Mouse (Mus musculus) adrenal gland, adult 2 months (tissue): ENCODE data around the gene Cd164l2. TPM values are rescaled to one million over a fixed set of nuclear protein-coding genes. Genes with fewer than 3 reads are reported as not detected.
A peak's percentile ranks its signal among the peaks of the same experiment; 100 is the strongest.

Experiments used
- DNase-seq: peaks from one replicate; pipeline ENCODE4 v3.0.0; 2021
- microRNA-seq, 2 experiments: library from miRNA; unstranded; fragments of <30 nt; microRNA quantifications; one replicate each; pipeline ENCODE4 v1.2.0; 2021
- polyA plus RNA-seq: library from polyadenylated mRNA; depleted of rRNA; stranded (reverse); fragments of >200 nt; gene quantifications from 2 replicates; pipeline ENCODE4 v1.2.3, GENCODE M21; 2012; rRNA removed
- total RNA-seq, 2 experiments: library from RNA; stranded (reverse); gene quantifications; 2 replicates each; pipeline ENCODE4 v1.2.3; 2021

The Cd164l2 gene
- total and polyA plus RNA-seq, 3 experiments = 1.6 to 4.0 (median 2.5) TPM

DNA sequence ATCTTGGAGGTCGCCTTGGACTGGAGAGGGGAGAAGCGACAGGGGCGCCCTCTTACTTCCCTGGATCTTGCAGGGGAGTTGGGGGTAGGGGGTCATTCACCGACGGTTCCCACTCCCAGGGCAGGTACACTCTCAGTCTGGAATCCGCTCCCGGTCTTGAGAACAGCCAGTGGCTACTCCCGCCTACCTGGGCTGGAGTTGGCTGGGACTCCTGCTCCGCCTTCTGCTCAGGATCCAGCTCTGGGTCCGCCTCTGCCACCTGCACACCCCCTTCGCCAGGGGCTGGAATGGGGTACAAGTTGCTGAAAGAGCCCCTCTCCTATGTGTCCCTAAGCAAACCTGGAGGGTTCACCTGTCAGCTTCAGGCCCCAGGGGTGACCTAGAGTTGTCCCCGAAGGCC lies 45.3 kb downstream of the Cd164l2 start:
- DNase-seq = no peak

DNA sequence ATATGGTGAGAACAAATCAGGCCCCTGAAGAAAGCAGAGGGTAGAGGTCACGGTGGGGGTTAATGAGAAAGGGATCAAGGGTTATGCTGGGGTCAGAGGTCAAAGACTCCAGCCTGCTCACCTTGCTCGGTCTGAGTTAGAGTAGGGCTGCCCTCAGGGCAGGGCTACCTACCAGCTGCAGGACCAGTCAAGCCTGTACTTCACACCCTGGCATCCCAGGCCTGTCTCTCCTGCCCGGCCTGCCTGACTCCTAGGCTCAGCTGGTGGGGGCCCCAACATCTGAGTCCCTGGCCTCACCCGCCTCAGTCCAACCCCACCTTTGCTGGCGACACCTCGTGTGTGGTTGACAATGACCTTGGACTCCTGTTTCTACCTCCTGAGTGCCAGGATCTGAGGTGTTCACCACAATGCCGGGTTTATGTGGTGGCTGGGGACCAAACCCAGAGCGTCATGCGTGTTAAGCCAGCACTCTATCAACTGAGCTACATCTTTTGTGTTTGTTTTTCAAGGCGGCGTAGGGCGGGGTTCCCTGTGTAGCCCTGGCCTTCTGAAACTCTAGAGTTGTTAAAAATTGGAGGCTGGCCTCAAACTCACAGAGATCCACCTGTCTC lies 46.0 kb downstream of the Cd164l2 start:
- DNase-seq = no peak

DNA sequence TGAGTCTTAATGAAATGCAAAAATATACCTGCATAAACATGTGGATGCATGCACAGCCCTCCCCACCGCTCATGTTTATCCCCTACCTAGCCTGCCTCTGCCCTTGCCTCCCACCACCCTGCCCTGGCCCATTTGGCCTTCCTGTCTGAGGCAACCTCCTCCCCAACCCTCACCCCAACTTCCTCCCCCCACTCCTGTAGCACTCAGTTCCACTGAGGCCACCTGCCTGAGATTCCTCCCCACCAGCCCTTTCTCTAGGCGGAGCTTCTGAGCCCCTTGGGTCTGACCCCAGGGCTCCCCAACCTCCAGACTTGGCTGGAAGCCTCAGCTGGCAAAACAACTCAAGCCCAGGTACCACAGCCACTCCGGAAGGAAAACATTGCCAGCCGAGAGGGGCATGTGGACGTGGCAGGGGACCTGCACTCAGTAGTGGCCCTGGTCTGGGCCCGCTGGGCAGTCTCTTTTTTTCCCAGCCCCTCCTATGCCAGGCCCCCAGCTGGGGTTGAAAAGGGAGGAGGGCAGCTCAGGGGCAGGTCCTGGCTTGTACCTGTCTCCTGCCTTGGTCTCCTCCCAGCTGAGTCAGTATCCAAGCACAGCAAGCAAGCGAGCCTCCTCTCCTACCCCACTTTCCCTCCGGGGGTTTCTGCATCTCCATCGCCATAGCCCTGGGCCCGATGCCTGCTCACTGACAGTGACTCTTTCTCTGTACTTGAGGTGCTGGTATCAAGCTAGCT lies 49.9 kb downstream of the Cd164l2 start:
- no peak for DNase-seq

DNA sequence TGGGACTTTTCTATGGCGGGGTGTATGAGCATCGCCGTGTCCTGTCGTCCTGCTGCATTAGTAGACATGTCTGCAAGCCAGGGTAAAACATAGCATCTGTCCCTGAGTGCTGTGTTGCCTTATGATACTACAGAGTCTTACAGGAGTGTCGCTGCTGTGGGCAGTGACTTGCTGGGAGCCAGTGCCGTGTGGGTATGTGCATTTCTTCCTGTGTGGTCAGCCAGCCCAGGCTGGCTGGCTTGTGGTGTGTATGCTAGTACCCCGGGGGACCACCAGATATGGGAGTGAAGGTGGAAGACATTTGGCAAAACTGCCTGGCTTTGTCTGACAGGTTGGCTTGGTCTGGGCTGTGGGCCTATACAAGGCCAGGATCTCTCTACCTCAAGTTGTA lies 50.4 kb downstream of the Cd164l2 start:
- no peak for DNase-seq

DNA sequence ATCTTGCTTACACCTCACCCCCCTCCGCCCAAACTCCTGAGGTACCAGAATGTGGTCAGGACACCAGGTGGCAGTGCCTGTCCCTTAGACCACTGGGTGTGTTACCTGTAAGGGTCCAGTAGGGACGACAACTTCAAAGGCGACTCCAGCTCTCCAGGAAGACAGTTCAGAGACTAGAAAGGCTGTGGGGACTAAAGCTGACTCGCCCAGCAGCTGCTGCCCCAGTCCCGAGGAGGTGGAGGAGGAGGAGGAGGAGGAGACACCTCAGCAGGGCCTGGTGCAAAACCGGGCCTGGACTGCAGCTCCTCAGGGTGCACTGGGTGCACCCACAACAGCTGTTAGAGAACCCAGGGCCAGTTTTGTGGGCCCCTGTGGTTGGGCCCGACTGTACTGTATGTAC lies 51.0 kb downstream of the Cd164l2 start, which contains the start of gene Sytl1:
Gene Sytl1, minus strand, starts transcription at position 232 of the 400 bp plus-strand sequence.
- DNase-seq = no peak

DNA sequence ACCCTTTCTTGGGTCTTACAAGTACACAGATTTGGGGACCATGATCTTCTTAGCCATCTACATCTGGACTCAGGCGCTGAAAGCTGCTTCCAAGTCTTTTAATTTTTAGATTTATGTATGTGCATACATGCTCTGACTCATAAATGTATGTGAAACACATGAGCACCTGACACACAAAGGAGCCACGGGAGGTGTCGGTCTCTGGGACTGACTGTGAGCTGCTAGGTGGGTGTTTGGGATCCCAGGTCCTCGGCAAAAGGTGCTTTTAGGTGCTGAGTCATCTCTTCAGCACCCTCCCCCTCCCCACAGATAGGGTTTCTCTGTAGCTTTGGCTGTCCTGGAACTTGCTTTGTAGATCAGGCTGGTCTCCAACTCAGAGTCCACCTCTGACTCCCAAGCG lies 51.8 kb downstream of the Cd164l2 start:
- DNase-seq = no peak

DNA sequence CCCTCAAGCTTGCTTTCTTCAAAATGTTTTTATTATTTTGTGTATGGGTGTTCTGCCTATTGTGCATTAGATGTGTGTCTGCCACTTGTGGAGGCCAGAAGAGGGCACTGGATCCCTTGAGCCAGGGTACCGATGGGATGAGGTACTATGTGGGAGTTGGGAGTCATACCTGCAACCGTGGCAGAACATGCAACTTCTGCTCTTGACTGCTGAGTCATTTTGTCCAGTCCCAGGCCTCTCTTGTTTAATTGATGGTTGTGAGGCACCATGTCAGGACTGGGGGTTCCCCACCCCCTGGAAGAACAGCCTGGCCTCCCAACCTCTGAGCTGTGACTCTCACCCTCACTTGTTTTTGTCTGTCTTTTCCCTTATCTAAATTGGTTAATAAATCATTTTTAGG lies 52.6 kb downstream of the Cd164l2 start:
- no peak for DNase-seq

DNA sequence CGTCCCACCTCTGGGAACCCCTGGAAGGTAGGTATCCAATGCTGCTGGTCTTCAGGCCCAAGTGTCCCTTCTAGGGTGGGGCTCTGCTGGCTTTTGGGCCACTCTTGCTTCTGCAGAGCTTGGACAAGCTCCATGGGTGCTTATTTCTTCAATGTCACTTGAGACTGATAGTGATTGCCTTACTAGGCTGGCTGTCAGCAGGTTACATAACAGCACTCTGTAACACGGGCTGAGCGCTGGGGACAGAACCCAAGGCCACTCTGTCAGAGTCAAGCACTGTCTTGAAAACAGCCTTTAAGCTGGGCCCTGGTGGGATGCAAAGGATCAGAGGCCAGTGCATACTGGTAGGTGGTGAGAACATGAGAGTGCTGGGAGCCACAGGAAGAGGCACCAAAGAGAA lies 53.4 kb downstream of the Cd164l2 start:
- DNase-seq = peak; percentile 72

DNA sequence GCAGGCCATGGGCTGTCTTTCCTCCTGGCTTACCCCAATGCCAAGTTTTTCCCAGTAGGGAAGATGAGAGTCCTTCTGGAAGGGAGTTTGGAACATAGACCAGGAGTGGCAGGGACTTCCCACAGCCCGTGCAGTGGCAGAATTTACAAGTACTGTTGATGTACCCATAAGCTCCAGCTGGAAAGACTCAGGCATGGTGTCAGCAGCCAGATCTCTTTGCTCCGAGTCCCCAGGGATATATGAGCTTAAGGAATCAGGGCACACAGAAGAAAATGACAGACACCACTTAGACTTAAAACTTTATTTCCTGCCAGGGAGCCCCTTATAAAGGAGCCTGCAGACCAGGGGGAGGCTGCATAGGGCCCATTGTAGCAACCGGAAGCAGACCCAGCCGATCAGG lies 53.8 kb downstream of the Cd164l2 start:
- no peak for DNase-seq

DNA sequence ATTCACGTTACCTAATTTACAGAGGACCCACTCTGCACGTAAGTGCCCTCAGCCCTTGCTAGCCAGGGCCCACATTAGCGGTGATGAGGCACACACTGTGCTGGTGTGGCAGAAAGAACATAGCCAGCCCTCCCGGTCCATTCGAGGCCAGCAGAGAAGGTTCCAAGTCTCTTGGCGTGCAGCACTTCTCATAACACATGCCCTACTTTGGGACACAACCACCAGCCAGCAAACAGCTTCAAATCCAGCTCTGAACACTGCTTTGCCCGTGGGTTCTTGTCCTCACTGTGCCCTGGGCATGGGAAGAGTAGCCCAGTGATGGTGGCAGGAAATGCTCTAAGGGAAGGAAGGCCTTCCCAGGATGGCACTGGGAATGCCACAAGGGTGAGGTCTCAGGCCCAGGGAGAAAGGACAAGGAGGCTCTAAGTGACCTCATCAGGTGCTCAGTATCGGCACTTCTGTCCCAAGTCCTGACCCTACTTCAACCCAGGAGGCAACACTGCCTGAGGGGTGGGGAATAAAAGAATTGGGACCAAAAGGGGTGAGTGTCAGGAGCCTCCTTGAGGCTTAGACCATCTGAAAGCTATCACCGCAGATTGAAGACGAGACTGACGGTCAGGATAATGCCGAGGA lies 54.4 kb downstream of the Cd164l2 start:
- DNase-seq = no peak

DNA sequence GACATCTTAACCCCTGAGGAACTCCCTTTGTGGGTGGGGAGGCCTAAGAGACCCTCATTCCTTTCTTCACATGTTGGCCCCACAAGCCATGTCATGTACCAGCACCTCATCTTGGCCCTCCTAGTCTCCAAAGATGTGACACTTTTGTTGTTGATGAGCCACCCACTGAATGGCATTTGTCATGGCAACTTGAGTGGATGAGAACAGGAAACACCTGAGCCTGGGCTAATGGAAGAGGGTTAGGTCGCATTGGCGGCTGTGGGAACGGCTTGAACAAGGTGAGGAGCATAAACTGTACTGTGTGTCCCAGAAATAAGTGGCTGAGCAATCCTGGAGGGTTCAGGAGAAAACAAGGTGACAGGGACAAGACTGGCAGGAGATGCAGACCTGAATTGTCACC lies 57.0 kb downstream of the Cd164l2 start:
- no peak for DNase-seq

DNA sequence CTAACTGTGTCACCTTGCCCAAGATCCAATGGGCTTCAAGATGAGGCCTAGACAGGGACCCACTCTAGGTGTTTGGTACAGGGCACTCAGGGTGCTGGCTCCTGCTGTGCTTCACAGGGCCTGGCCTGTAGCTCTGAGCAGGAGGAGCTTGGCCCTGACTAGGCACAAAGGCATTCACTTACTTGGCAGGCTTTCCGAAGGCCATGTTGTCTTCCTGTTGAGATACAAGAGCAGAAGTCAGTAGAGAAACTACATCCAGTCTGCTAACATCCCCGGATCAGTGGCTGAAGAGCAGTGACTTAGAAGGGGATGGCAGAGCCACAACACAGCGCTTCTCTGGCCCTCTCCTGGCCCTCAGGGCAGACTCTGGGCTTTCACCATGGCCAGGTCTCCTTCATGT lies 57.7 kb downstream of the Cd164l2 start:
- DNase-seq = peak; percentile 90

DNA sequence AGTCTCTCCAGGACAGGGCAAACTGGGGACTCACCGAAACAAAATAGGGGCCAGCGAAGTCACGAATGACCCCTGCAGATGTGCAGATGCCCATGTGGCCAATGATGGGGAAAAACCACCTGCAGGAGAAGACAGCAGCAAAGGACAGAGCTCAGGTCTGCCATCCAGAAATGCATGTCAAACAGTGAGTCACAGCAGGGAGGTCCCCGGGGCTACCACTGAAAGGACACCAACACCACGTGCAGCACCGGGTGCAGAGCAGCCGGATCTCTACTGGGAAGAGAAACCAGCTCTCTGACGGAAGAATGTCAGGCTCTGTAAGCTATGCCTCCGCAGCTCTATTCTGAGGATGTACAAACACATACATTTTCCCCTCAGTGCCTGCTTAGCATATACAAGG lies 59.0 kb downstream of the Cd164l2 start:
- peak; percentile 61 for DNase-seq

Small RNA genes lying within 50 kb of the gene (microRNA-seq; reads per million reads assigned to microRNA genes)
- gene Mir7017 = 0.44 to 0.83 reads per million in 2 experiments

Other genes starting within 250 kb of the Cd164l2 start
- under 1 TPM; 0.29 to 0.93 TPM for gene Fgr, start 238.0 kb upstream of the Cd164l2 start, total RNA-seq
- gene Fgr, start 238.0 kb upstream of the Cd164l2 start, polyA plus RNA-seq = 0.29 and 0.56 TPM in 2 replicates
- 10 to 100 TPM; 64.3 to 88.3 TPM for gene Ahdc1, start 200.9 kb upstream of the Cd164l2 start, total RNA-seq
- gene Ahdc1, start 200.9 kb upstream of the Cd164l2 start, polyA plus RNA-seq = 78.1 and 88.7 TPM in 2 replicates
- 100 to 1,000 TPM in 1 of 2 experiments, 10 to 100 TPM in 1; 99.4 to 130 TPM for gene Wasf2, start 81.6 kb upstream of the Cd164l2 start, total RNA-seq
- 43.2 and 57.0 TPM in 2 replicates for gene Wasf2, start 81.6 kb upstream of the Cd164l2 start, polyA plus RNA-seq
- under 1 TPM; 0.17 to 0.21 TPM for gene Gpr3, start 405 bp downstream of the Cd164l2 start, total RNA-seq
- gene Gpr3, start 405 bp downstream of the Cd164l2 start, polyA plus RNA-seq = 0.49 and 1.1 TPM in 2 replicates
- 10 to 100 TPM; 22.4 to 22.9 TPM for gene Map3k6, start 28.7 kb downstream of the Cd164l2 start, total RNA-seq
- gene Map3k6, start 28.7 kb downstream of the Cd164l2 start, polyA plus RNA-seq = 17.5 and 17.6 TPM in 2 replicates
- gene Sytl1, start 51.0 kb downstream of the Cd164l2 start, total RNA-seq = 1 to 10 TPM; 1.4 to 1.9 TPM
- gene Sytl1, start 51.0 kb downstream of the Cd164l2 start, polyA plus RNA-seq = 2.2 and 2.8 TPM in 2 replicates
- gene Tmem222, start 65.7 kb downstream of the Cd164l2 start, total RNA-seq = 10 to 100 TPM; 59.7 to 78.2 TPM
- gene Tmem222, start 65.7 kb downstream of the Cd164l2 start, polyA plus RNA-seq = 123 and 125 TPM in 2 replicates
- gene Wdtc1, start 141.3 kb downstream of the Cd164l2 start, total RNA-seq = 10 to 100 TPM; 56.3 to 56.9 TPM
- gene Wdtc1, start 141.3 kb downstream of the Cd164l2 start, polyA plus RNA-seq = 75.2 and 83.0 TPM in 2 replicates
- 10 to 100 TPM; 57.8 to 69.0 TPM for gene Slc9a1, start 157.6 kb downstream of the Cd164l2 start, total RNA-seq
- 104 and 127 TPM in 2 replicates for gene Slc9a1, start 157.6 kb downstream of the Cd164l2 start, polyA plus RNA-seq